25 mouse cellular contexts compared by ENCODE assay signal in genomic region chr2:24697281-24697980, GRCm38 (mm10).
DNase-seq lines count a peak whose midpoint lies in the region; ATAC-seq and TF ChIP-seq lines count a peak whose summit lies in the region.
"Had no signal": no experiment of that assay in that cellular context is flagged by ENCODE, and none has a peak within 500 bp of the region (broad histone marks: within the 10 kb centered on the region; RNA-seq: fewer than 3 reads in every experiment).

No protein-coding gene starts in this region.

- H3K36me3 ChIP-seq in forebrain, embryonic 11.5 days (ENCODE audit: control insufficient read depth, insufficient read depth, low read length): no peaks in the 10 kb centered on the region
- peaks cover 56% of the 10 kb centered on the region for H3K36me3 ChIP-seq in forebrain, postnatal 0 days (ENCODE audit: insufficient read depth)
- H3K36me3 ChIP-seq in heart, embryonic 10.5 days: no peaks in the 10 kb centered on the region
- no peaks in the 10 kb centered on the region for H3K36me3 ChIP-seq in liver, postnatal 0 days (replicated peaks; ENCODE audit: insufficient read depth, low read length)
- no peaks in the 10 kb centered on the region for H3K36me3 ChIP-seq in liver, embryonic 12.5 days
- H3K36me3 ChIP-seq: embryonic facial prominence, embryonic 10.5 days; embryonic facial prominence, embryonic 12.5 days; G1E had no signal

- DNase-seq in forebrain, embryonic 11.5 days (ENCODE audit: low spot score): peak; percentile 44
- DNase-seq in forebrain, postnatal 0 days: no peak
- DNase-seq in heart, embryonic 10.5 days (ENCODE audit: low spot score): peak; percentile 61
- no peak for DNase-seq in heart, adult 9 months (ENCODE audit: low spot score in 2 of 2)
- peak; percentile 9 for DNase-seq in liver, postnatal 0 days
- DNase-seq in testis, postnatal 10 days (ENCODE audit: low spot score): peak; percentile 36
- DNase-seq in testis, postnatal 14 days (ENCODE audit: low spot score): no peak
- DNase-seq: adrenal gland, adult 8-10 months; adrenal gland, postnatal 14 days; adrenal gland, postnatal 36 days; B cell, adult 2 months; cerebellum, adult 11-12 months; cerebellum, adult 9-10 months; cerebellum, postnatal 10 days; cerebellum, postnatal 25 days had no signal

- no peak overlapping the region for H3K4me2 ChIP-seq in forebrain, embryonic 11.5 days (ENCODE audit: low read depth, low read length, severe bottlenecking)
- H3K4me2 ChIP-seq in forebrain, postnatal 0 days (ENCODE audit: low read depth): no peak overlapping the region
- no peak overlapping the region for H3K4me2 ChIP-seq in liver, postnatal 0 days (ENCODE audit: low read depth, low read length)
- no peak overlapping the region for H3K4me2 ChIP-seq in liver, embryonic 12.5 days
- H3K4me2 ChIP-seq: embryonic facial prominence, embryonic 12.5 days; forebrain, embryonic 12.5 days had no signal

- no peak for ATAC-seq in forebrain, embryonic 11.5 days (replicated peaks; ENCODE audit: low FRiP score)
- ATAC-seq in forebrain, postnatal 0 days: no peak
- ATAC-seq in liver, postnatal 0 days: no peak
- no peak for ATAC-seq in liver, embryonic 12.5 days
- ATAC-seq: activated CD4-positive, CD25-positive, alpha-beta regulatory T cell, adult 4 months; CD4-positive, CD25-positive, alpha-beta regulatory T cell, adult 4 months; forebrain, embryonic 14.5 days; Patski had no signal

- no peaks in the 10 kb centered on the region for H3K4me1 ChIP-seq in forebrain, embryonic 11.5 days (replicated peaks; ENCODE audit: control insufficient read depth, insufficient read depth, low read length)
- no peaks in the 10 kb centered on the region for H3K4me1 ChIP-seq in forebrain, postnatal 0 days (ENCODE audit: insufficient read depth)
- no peaks in the 10 kb centered on the region for H3K4me1 ChIP-seq in heart, embryonic 10.5 days
- no peaks in the 10 kb centered on the region for H3K4me1 ChIP-seq in liver, postnatal 0 days (ENCODE audit: insufficient read depth)
- no peaks in the 10 kb centered on the region for H3K4me1 ChIP-seq in liver, embryonic 12.5 days
- H3K4me1 ChIP-seq: embryonic facial prominence, embryonic 10.5 days; embryonic facial prominence, embryonic 12.5 days; forebrain, embryonic 12.5 days had no signal

- no peaks in the 10 kb centered on the region for H3K9me3 ChIP-seq in forebrain, embryonic 11.5 days (ENCODE audit: control insufficient read depth, low read length)
- no peaks in the 10 kb centered on the region for H3K9me3 ChIP-seq in forebrain, postnatal 0 days (ENCODE audit: low read length)
- H3K9me3 ChIP-seq in heart, embryonic 10.5 days: no peaks in the 10 kb centered on the region
- no peaks in the 10 kb centered on the region for H3K9me3 ChIP-seq in liver, postnatal 0 days (ENCODE audit: low read length)
- no peaks in the 10 kb centered on the region for H3K9me3 ChIP-seq in liver, embryonic 12.5 days (replicated peaks)
- H3K9me3 ChIP-seq: embryonic facial prominence, embryonic 10.5 days; embryonic facial prominence, embryonic 12.5 days; forebrain, embryonic 12.5 days; G1E had no signal

- WGBS in forebrain, embryonic 11.5 days: 83% methylated on average over 8 of the region's 8 CpGs
- WGBS in forebrain, postnatal 0 days: 92% methylated on average over 8 of the region's 8 CpGs
- WGBS in heart, embryonic 10.5 days: 80% methylated on average over 8 of the region's 8 CpGs
- 77% methylated on average over 8 of the region's 8 CpGs for WGBS in liver, postnatal 0 days (ENCODE audit: insufficient replicate concordance)
- 63% methylated on average over 8 of the region's 8 CpGs for WGBS in liver, embryonic 12.5 days (ENCODE audit: insufficient replicate concordance)

- TF ChIP-seq CTCF in forebrain, postnatal 0 days (IDR thresholded peaks at IDR 0.05; ENCODE audit: low read depth): no peak
- TF ChIP-seq CTCF in liver, postnatal 0 days (IDR thresholded peaks at IDR 0.05; ENCODE audit: low read depth): no peak

- no peak overlapping the region for H3K9ac ChIP-seq in forebrain, embryonic 11.5 days (ENCODE audit: low read length)
- H3K9ac ChIP-seq in forebrain, postnatal 0 days: no peak overlapping the region
- H3K9ac ChIP-seq in liver, postnatal 0 days (replicated peaks): no peak overlapping the region
- no peak overlapping the region for H3K9ac ChIP-seq in liver, embryonic 12.5 days
- H3K9ac ChIP-seq: embryonic facial prominence, embryonic 12.5 days; forebrain, embryonic 12.5 days had no signal

- no peak overlapping the region for H3K27ac ChIP-seq in forebrain, embryonic 11.5 days (ENCODE audit: low read depth, low read length)
- H3K27ac ChIP-seq in forebrain, postnatal 0 days (ENCODE audit: low read depth, low read length): no peak overlapping the region
- H3K27ac ChIP-seq in heart, embryonic 10.5 days: no peak overlapping the region
- H3K27ac ChIP-seq in liver, postnatal 0 days (ENCODE audit: low read depth): no peak overlapping the region
- H3K27ac ChIP-seq in liver, embryonic 12.5 days: no peak overlapping the region
- H3K27ac ChIP-seq: embryonic facial prominence, embryonic 10.5 days; embryonic facial prominence, embryonic 12.5 days; forebrain, embryonic 12.5 days had no signal

- no peak for TF ChIP-seq EP300 in liver, postnatal 0 days (IDR thresholded peaks at IDR 0.05; ENCODE audit: low read depth)

- H3K4me3 ChIP-seq in forebrain, embryonic 11.5 days (ENCODE audit: low read depth, low read length): no peak overlapping the region
- no peak overlapping the region for H3K4me3 ChIP-seq in forebrain, postnatal 0 days (ENCODE audit: low read depth, low read length)
- H3K4me3 ChIP-seq in heart, embryonic 10.5 days: no peak overlapping the region
- no peak overlapping the region for H3K4me3 ChIP-seq in liver, postnatal 0 days (ENCODE audit: low read depth, low read length)
- no peak overlapping the region for H3K4me3 ChIP-seq in liver, embryonic 12.5 days
- H3K4me3 ChIP-seq: embryonic facial prominence, embryonic 10.5 days; embryonic facial prominence, embryonic 12.5 days; forebrain, embryonic 12.5 days had no signal

- no peaks in the 10 kb centered on the region for H3K27me3 ChIP-seq in forebrain, embryonic 11.5 days (ENCODE audit: control insufficient read depth, insufficient read depth, low read length)
- no peaks in the 10 kb centered on the region for H3K27me3 ChIP-seq in forebrain, postnatal 0 days (ENCODE audit: insufficient read depth, low read length)
- H3K27me3 ChIP-seq in heart, embryonic 10.5 days (ENCODE audit: insufficient read depth, poor library complexity, severe bottlenecking): no peaks in the 10 kb centered on the region
- no peaks in the 10 kb centered on the region for H3K27me3 ChIP-seq in liver, postnatal 0 days (ENCODE audit: insufficient read depth, low read length)
- H3K27me3 ChIP-seq in liver, embryonic 12.5 days (replicated peaks): no peaks in the 10 kb centered on the region
- H3K27me3 ChIP-seq: CH12.LX; embryonic facial prominence, embryonic 12.5 days; forebrain, embryonic 12.5 days had no signal

Comparison
In these comparisons a context has a peak if more than half of its experiments do, and no peak if none do; other contexts are left out.
1. DNase-seq: peak in forebrain, embryonic 11.5 days (single experiment), heart, embryonic 10.5 days (single experiment), liver, postnatal 0 days (single experiment) and testis, postnatal 10 days (single experiment); none in forebrain, postnatal 0 days (single experiment), heart, adult 9 months (0 of 2) and testis, postnatal 14 days (single experiment).